Mouse (Mus musculus) urinary bladder, postnatal 10 days (tissue): Measurements from ENCODE around the gene Gm49373.
A peak's percentile ranks its signal among the peaks of the same experiment; 100 is the strongest.
"Not testable (repeated sequence)": the region's sequence is repeated elsewhere in the genome, so short reads cannot be mapped to it uniquely, and the experiment has no call there.

Experiments used
- DNase-seq: peaks from one replicate; pipeline ENCODE4 v3.0.0; 2022; ENCODE audit warnings: low spot score

Gene Gm49373

DNA sequence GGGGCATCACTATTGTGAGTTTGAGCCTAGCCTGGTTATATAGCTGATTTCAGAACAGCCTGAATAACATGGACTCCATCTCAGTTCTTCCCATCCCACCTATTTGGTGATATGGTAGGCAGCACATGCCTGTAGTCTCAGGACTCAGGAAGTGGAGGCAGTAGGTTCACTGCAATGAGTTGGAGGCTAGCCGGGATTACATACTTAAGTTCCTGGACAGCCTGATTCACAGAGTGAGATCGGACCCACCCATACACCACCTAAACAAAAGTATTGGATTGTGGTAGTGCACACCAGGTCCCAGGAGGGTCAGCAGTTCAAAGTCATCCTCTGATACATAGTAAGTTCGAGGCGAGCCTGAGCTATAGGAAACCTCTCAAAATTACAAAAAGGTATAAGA, 255 bp downstream of the Gm49373 start:
- DNase-seq = no peak

DNA sequence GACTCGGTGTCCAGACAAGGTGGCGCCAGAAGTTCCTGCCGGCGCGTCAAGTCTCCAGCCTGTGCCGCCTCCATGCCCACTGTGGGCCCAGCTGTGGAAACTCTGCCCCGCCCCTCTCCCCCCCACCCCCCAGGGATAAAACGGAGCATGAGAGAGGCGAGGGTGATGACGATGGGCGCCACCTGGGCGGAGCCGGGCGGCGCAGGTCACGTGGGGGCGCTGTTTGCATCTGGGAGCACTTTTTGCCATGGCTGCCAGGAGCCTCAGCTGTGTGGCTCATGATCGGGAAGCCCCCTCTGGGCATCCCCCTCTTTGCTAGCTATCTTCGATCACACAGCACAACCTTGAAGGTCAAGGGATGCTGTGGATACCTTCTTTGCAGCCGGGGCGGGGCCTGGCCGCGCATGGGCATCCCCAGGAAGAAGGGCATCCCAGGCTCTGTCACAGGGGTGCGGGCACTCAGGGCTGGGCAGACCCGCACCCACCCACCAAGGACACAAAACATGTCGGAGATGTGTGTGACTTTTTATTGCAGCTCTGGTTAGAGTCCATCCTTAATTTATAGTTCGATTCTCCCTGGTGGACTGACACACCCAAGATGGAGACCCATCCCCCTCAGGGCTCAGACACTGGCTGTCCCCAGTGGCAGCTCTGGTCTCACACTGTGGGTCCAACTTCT, 5.8 kb downstream of the Gm49373 start, which contains the start of gene Zglp1:
Zglp1 (minus strand) TSS at position 88 of the 679 bp plus-strand sequence.
- DNase-seq = no peak

- no peak for DNase-seq
Measured at GRCm38 (mm10) chr9:21062928-21063327, 10.0 kb downstream of the Gm49373 start.

DNA sequence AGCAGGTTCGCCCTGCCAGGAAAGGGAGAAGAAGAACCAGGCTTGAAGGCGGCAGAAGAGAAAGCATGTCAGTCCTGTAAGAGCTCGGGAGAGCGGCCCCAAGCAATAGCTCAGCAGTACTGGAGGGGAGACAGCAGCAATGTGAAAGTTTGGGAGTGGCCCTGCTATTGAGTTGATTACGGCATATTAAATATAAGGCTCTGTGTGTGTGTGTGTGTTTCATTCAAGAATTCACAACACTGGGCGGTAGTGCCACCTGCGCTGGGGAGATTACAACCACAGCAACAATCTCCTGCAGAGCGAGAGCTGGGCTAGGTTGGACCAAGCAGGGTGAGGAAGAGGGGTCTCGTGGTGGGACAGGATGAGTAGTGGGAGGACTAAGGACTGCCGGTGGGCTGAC, 21.3 kb downstream of the Gm49373 start:
- DNase-seq = no peak

DNA sequence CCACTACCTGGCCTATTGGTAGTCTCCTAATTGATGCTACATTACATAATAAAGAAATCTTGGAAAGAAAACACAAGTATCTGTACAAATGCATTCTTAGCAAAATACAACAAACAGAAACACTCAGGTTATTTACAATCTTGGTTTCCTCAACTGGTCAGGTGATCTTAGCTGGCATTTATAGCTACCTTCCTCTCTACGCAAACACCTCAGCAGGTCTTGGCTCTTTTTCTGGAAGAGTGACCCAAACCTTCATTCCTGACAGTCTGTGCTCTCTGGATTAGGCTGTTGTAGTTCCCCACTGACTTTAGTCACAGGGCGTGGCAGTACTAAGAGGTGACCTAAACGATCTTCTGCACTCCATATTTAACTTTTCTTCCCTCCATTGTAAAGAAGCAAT, 27.7 kb downstream of the Gm49373 start:
- DNase-seq = no peak

DNA sequence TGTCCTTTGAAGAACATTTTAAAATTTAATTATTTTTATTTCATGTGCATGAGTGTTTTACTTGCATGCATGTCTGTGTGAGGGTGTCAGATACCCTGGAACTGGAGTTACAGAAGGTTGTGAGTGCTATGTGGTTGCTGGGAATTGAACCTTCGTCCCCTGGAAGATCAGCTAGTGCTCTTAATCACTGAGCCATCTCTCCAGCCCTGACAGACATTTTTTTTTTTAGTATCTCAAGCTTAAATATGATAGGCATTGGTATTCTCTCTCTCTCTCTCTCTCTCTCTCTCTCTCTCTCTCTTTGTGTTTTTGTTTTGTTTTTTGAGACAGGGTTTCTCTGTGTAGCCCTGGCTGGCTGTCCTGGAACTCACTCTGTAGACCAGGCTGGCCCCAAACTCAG, 28.1 kb downstream of the Gm49373 start:
- not testable (repeated sequence) for DNase-seq

- DNase-seq = no peak
Measured at GRCm38 (mm10) chr9:21043563-21043962, 29.3 kb downstream of the Gm49373 start.

DNA sequence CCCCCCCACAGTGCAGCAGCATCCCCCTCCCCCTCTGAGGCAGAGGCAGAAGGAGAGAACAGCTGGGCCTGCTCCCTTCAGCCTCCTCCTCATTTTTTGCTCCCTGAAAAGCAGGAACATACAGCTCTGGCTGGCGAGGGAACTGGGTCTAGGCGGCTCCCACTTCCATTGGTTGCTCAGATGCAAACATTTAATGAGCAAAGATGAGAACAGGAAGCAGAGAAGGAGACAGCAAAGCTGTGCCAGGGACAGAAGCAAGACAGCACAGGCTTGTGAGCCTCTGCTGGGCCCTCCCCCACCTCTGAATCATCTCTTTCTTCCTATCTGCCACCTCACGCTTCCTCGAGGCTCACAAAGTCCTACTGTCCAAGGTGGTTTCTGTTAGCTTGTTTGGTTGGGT, 31.6 kb downstream of the Gm49373 start:
- DNase-seq = no peak

DNA sequence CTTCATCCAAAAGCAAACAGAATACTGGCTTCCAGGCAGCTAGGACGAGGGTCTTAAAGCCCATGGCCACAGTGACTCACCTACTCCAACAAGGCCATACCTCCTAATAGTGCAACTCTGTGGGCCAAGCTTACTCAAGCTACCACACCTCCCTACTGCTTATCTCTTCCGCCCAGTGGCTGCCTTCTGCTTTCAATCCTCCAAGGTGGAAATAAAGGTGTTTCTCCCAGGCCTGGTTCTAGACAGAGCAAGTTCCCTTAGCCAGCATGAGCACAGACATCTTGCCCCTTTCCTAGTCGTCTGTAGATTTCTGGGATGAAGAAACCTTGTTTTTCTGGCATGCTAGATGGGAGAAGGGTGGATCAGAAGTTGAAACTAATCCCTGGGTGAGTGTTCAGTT, 33.1 kb downstream of the Gm49373 start:
- no peak for DNase-seq

- no peak for DNase-seq
Measured at GRCm38 (mm10) chr9:21037481-21037891, 35.4 kb downstream of the Gm49373 start.

DNA sequence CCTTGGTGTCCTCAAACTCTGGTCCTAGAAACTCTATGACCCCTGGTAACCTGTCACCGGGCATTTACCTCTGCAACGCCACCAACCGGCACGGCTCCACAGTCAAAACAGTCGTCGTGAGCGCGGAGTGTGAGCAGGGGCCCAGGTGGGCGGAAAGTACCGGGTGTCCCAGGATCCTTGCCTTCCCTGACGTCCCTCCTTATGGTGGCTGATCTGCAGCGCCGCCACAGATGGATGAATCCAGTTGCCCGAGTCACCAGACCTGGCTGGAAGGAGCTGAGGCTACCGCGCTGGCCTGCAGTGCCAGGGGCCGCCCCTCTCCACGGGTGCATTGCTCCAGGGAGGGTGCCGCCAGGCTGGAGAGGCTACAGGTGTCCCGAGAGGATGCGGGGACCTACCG, 36.2 kb downstream of the Gm49373 start:
- no peak for DNase-seq

GRCm38 (mm10) chr9:21036161-21036560, 36.7 kb downstream of the Gm49373 start:
- no peak for DNase-seq

- no peak for DNase-seq
Measured at GRCm38 (mm10) chr9:21035586-21035985, 37.3 kb downstream of the Gm49373 start.

- DNase-seq = no peak
Measured at GRCm38 (mm10) chr9:21034481-21035085, 38.3 kb downstream of the Gm49373 start.

DNA sequence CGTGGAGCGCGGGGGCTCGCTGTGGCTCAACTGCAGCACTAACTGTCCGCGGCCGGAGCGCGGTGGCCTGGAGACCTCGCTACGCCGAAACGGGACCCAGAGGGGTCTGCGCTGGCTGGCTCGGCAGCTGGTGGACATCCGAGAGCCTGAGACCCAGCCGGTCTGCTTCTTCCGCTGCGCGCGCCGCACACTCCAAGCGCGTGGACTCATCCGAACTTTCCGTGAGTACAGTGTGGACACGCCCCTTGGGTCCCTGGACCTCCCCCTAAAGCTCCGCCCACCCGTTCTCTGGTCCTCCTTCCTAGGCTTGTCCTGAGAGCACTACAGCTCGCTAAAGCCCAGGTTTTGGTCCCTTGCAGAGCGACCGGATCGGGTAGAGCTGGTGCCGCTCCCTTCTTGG, 39.8 kb downstream of the Gm49373 start:
- DNase-seq = no peak

DNA sequence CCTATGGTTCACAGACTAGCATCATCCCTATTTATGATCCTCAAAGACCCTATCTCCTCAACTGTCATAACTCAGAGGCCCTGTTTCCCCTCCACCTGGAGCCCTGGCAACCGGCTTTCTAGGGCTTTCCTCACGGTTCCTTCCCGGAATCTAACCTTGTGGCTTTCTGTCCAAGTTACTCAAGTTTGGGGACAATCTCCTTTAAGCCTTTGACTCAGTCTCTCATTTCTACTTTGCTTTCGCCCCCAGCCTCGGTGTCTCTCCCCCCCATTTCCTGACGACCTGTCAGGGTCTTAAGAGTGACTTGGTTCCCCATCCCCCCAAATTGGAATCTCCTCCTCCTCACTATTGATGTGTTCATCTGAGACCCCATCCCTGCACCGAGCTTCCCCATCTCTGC, 40.4 kb downstream of the Gm49373 start:
- no peak for DNase-seq

DNA sequence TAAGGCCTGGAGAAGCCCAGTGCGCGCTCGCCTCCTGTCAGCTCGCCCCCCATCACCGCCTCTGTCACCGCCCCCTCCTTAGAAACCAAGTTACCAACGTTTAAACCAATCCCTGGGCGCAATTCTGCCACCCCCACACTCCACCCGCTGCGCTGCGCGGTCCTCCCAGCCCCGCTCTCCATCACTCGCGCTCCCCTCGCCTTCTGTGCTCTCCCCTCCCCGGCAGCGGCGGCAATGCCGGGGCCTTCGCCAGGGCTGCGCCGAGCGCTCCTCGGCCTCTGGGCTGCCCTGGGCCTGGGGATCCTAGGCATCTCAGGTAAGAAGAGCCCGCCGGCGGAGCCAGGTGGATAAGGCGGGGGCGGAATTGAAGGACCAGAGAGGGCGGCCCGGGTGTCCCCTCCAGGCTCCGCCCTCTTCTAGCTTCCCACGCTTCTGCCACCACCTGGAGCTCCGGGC, 41.0 kb downstream of the Gm49373 start, which contains the start of gene Icam5:
Icam5 (plus strand) TSS at position 178 of the 456 bp plus-strand sequence.
- DNase-seq = no peak

DNA sequence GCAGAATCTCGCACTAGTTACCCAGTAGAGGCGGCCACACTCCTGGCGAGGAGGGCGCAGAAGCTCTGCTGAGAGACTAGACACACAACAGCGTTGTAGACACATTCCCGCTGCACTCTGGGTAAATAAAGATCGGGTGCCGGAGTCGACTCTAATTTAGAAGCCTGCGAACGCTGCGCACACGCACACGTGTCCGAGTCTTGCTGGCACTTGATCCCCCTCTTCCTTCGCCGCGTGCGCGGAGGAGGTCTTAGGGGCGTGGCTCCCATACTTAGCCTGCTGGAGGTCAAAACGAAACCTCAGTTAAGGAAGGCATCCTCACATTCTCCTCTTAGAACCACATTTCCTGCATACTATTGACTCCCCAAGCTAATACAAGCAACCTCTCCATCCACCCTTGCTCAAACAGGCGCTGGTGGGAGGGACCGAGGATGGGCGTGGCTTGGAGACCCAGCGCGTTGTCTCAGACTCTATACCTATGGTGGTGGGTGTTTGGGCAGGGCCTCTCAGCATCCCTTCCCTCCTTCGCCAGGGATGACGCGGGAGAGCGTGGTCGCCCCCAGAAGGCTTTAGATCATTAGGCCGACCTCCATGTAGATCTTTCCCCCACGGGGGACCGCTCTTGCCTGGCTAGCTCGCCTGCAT, 41.5 kb downstream of the Gm49373 start:
- DNase-seq = no peak

DNA sequence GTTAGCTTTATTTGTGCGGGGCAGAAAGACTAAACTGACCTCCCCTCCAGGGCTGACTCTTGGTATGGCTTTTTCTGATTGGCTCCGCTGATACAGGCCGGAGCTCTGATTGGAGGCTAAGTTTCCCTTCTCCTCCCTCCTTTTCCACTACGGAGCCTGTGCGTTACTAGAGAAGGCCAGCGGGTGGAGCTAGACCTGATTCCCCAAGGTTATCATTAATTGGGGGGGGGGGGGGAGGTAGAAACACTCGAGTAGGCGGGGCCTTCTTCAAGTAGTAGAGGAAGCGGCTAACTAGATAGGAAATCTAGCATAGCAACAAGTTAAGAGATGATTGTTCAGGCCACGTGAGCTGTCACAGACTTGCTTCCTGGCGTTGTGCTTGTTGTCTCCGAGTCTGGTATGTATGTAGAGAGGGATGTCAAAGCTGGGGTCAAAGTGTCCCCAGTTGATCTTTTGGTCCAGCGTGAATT, 42.1 kb downstream of the Gm49373 start:
- DNase-seq = peak; percentile 67

DNA sequence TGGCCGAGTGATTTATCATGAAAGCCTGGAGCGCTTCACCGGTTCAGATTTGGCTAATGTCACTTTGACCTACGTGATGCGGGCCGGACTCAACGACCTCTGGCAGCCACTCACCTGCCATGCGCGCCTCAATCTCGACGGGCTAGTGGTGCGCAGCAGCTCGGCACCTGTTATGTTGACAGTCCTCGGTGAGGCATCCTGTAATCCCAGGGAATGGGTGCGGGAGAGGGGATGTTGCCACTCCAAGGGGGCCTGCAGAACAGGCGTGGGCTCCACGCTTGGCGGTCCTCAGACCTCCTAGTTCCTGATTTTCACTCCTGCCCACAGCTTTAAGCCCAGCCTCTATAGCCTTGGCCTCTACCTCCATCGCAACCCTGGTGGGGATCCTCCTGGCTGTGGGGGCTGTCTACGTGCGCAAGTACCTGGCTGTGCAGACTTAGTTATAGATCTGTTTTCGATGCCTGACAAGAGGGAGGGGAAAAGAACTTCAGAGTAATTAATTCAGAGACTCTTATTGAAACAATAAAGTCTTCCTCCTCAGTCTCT, 42.8 kb downstream of the Gm49373 start:
- no peak for DNase-seq

- no peak for DNase-seq
Measured at GRCm38 (mm10) chr9:21029291-21030054, 43.4 kb downstream of the Gm49373 start, which contains the start of gene Icam4. Gene Icam4, plus strand, starts transcription at chr9:21029373.

GRCm38 (mm10) chr9:21028560-21029110, 44.3 kb downstream of the Gm49373 start:
- no peak for DNase-seq
